Mouse (Mus musculus): ENCODE results near the gene Sall2. TPM values are rescaled to one million over a fixed set of nuclear protein-coding genes. Genes with fewer than 3 reads are reported as not detected.
"Not testable (repeated sequence)": the region's sequence is repeated elsewhere in the genome, so short reads cannot be mapped to it uniquely, and the experiment has no call there.

Gene Sall2
- polyA plus RNA-seq, 1 experiment from 2014 or later: 9.3 TPM

DNA sequence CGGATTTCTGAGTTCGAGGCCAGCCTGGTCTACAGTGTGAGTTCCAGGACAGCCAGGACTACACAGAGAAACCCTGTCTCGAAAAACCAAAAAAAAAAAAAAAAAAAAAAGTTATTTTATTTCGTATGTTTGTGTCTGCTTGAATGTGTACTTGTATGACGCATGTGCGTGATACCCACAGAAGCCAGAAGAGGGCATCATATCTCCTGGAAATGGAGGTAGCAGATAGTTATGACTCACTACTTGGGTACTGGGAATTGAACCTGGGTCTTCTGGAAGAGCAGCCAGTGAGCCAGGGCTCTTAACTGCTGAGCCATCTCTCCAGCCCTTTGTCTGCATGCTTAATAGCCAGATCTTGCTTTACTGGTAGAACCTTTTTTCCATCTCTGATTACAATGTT lies 18.2 kb downstream of the Sall2 start:
- H3K36me3 ChIP-seq (ENCODE audit: control insufficient read depth, insufficient read depth, low read length); H3K27me3 ChIP-seq (ENCODE audit: control insufficient read depth, insufficient read depth, low read length); H3K9me3 ChIP-seq (replicated peaks; ENCODE audit: control insufficient read depth, low read length); H3K4me3 ChIP-seq (replicated peaks; ENCODE audit: low read length); H3K4me1 ChIP-seq (ENCODE audit: control insufficient read depth, insufficient read depth, low read length); ATAC-seq (ENCODE audit: insufficient read depth, low FRiP score); H3K4me2 ChIP-seq (ENCODE audit: low read depth, low read length); H3K9ac ChIP-seq (ENCODE audit: low read length); H3K27ac ChIP-seq (ENCODE audit: low read length): not testable (repeated sequence)
- WGBS: 94% methylated on average over 5 of the region's 6 CpGs

DNA sequence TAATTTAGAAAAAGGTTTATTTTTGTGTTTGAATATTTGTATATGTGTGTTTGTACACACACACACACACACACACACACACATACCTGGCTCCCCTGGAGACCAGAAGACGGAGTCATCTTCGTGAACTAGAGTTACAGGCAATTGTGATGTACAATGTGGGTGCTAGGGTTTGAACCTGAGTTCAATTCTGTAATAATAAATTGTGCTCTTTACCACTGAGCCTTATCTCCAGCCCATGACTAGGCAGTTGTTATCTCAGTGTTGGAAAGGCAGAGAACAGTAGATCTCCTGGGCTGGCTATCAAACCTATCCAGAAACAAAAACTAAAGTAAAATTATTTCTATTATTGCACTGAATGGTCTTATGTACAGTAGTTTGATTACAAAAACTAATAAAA lies 22.5 kb downstream of the Sall2 start:
- 0 out of 2 replicates have a peak, but pooled peaks cover 3% of the 10 kb centered on the region for H3K4me1 ChIP-seq (ENCODE audit: control insufficient read depth, insufficient read depth, low read length)
- H3K9ac ChIP-seq (ENCODE audit: low read length): no peak overlapping the region
- no peak for ATAC-seq (ENCODE audit: insufficient read depth, low FRiP score)
- no peak overlapping the region for H3K4me2 ChIP-seq (ENCODE audit: low read depth, low read length)
- 98% methylated on average over 2 of the region's 2 CpGs for WGBS
- H3K4me3 ChIP-seq (replicated peaks; ENCODE audit: low read length): no peak overlapping the region
- H3K36me3 ChIP-seq (ENCODE audit: control insufficient read depth, insufficient read depth, low read length): peaks cover 3% of the 10 kb centered on the region; the same call in 1 of the 2 replicates
- H3K27me3 ChIP-seq (ENCODE audit: control insufficient read depth, insufficient read depth, low read length): no peaks in the 10 kb centered on the region
- no peak overlapping the region for H3K27ac ChIP-seq (ENCODE audit: low read length)
- H3K9me3 ChIP-seq (replicated peaks; ENCODE audit: control insufficient read depth, low read length): no peaks in the 10 kb centered on the region

DNA sequence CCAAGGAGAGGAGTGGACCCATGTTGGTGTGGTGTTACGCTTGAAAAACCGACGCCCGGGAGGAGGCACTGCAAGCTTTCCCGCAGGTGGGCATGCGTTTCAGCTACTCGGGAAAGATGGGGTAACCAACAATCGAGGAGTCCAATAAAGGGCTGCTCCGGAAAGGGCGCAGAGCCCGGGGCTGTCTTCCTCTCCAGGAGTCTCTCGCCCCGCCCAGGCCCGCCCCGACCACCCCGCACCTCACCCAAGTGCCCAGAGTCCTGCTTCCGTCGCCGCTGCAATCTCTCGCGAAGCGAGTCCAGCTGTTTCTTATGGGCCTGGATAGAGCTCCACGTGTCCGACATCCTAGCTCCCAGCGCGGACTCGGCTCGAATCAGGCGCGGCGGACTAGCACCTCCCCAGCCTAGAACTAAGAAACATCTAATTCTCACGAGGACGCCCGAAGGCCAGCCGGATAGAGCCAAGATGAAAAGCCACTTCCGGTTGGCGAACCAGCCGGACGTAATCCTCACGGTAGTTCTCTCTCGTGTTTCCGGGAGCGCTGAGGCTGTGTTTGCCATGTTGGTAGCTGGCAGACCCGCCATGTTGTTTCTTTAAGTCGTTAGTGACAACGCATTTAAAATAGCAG lies 23.8 kb downstream of the Sall2 start, which contains the start of gene Mettl3:
Gene Mettl3, minus strand, starts transcription at position 485 of the 628 bp plus-strand sequence.
- WGBS: under 1% methylated on average over 46 of the region's 46 CpGs
- Histone ChIP-seq H3K36me3 (ENCODE audit: control insufficient read depth, insufficient read depth, low read length) (0 out of 2 replicates have a peak, but pooled peaks cover 4% of the 10 kb centered on the region), H3K27me3 (ENCODE audit: control insufficient read depth, insufficient read depth, low read length) (no peaks in the 10 kb centered on the region), H3K4me2 (ENCODE audit: low read depth, low read length) (peak within 1 kb of the TSS; percentile 57), H3K27ac (ENCODE audit: low read length) (peak within 1 kb of the TSS; percentile 95), H3K4me1 (ENCODE audit: control insufficient read depth, insufficient read depth, low read length) (0 out of 2 replicates have a peak, but pooled peaks cover 3% of the 10 kb centered on the region), H3K9me3 (replicated peaks; ENCODE audit: control insufficient read depth, low read length) (no peaks in the 10 kb centered on the region), H3K4me3 (replicated peaks; ENCODE audit: low read length) (peak within 1 kb of the TSS; percentile 65), H3K9ac (ENCODE audit: low read length) (peak within 1 kb of the TSS; percentile 75)
- ATAC-seq (ENCODE audit: insufficient read depth, low FRiP score): peak; percentile 95

DNA sequence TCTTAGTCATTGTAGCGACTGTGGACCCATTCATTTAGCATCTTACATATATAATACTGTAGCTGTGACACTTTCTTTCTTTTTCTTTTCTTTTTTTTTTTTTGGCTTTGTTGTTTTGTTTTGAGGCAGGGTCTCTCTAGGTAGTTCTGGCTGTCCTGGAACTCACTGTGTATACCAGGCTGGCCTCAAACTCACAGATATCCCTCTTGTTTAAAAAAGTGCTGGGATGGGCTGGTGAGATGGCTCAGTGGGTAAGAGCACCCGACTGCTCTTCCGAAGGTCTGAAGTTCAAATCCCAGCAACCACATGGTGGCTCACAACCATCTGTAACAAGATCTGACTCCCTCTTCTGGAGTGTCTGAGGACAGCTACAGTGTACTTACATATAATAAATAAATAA lies 25.0 kb downstream of the Sall2 start:
- not testable (repeated sequence) for H3K9ac ChIP-seq (ENCODE audit: low read length); ATAC-seq (ENCODE audit: insufficient read depth, low FRiP score); H3K4me2 ChIP-seq (ENCODE audit: low read depth, low read length); H3K36me3 ChIP-seq (ENCODE audit: control insufficient read depth, insufficient read depth, low read length); H3K4me3 ChIP-seq (replicated peaks; ENCODE audit: low read length); H3K27me3 ChIP-seq (ENCODE audit: control insufficient read depth, insufficient read depth, low read length); H3K9me3 ChIP-seq (replicated peaks; ENCODE audit: control insufficient read depth, low read length); H3K4me1 ChIP-seq (ENCODE audit: control insufficient read depth, insufficient read depth, low read length); H3K27ac ChIP-seq (ENCODE audit: low read length)
- 89% methylated on average over 3 of the region's 3 CpGs for WGBS

DNA sequence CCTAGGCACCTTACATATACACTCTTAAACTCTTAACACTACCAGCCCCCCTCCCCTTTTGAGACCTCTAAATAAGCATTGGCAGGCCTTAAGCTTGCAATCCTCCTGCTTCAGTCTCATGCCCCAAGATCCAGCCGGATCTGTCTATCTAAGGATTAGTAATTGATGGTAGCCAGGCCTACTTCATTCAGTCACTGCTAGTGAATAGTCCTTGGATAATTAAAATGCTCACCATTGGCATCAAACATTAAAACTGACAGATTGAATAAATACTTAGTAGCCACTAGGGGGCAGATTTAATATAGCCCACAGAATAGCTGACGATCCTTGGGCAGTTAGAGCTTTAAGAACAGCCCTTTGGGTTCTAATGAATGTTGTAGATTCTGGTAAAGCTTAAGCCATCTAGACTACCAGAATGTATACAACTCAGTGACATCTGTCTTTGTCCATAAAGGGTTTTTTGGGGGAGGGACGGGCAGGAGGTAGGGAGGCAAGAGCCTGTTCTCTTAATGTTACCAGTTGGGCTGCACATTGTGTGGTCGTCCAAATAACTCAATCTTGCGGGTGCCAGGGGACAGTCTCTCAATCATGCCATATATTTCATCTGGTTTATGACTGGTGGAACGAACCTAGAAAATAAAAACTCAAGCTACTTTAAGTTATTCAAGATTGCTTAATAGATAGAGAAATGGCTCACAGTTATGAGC lies 32.9 kb downstream of the Sall2 start:
- Histone ChIP-seq H3K36me3 (ENCODE audit: control insufficient read depth, insufficient read depth, low read length) (0 out of 2 replicates have a peak, but pooled peaks cover 12% of the 10 kb centered on the region), H3K9me3 (replicated peaks; ENCODE audit: control insufficient read depth, low read length) (no peaks in the 10 kb centered on the region), H3K27me3 (ENCODE audit: control insufficient read depth, insufficient read depth, low read length) (no peaks in the 10 kb centered on the region), H3K9ac (ENCODE audit: low read length) (no peak overlapping the region), H3K4me1 (ENCODE audit: control insufficient read depth, insufficient read depth, low read length) (no peaks in the 10 kb centered on the region), H3K27ac (ENCODE audit: low read length) (no peak overlapping the region), H3K4me3 (replicated peaks; ENCODE audit: low read length) (no peak overlapping the region), H3K4me2 (ENCODE audit: low read depth, low read length) (no peak overlapping the region)
- ATAC-seq (ENCODE audit: insufficient read depth, low FRiP score): peak; percentile 60; the same call in 1 of the 2 replicates
- WGBS: 67% methylated on average over 6 of the region's 6 CpGs

DNA sequence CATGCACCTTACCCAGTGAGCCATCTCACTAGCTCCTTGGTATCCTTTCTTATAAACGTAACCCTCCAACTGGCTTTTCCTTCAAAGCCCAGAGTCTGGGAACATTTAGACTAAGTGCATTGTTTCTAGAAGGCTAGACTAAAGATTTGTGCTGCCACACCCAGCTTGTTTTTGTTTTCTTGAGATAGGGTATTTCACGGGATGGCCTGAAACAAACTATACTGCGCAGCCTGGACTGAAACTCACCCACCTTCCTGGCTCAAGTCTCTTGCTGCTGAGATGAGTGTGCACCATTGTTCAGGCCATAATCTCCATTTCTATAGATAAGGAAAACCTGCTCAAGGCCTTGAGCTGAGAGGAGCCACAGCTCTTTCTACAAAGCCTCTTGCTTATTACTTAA lies 44.4 kb downstream of the Sall2 start:
- ATAC-seq (ENCODE audit: insufficient read depth, low FRiP score): no peak
- Histone ChIP-seq H3K27me3 (ENCODE audit: control insufficient read depth, insufficient read depth, low read length) (no peaks in the 10 kb centered on the region), H3K9me3 (replicated peaks; ENCODE audit: control insufficient read depth, low read length) (no peaks in the 10 kb centered on the region), H3K4me2 (ENCODE audit: low read depth, low read length) (no peak overlapping the region), H3K9ac (ENCODE audit: low read length) (no peak overlapping the region), H3K36me3 (ENCODE audit: control insufficient read depth, insufficient read depth, low read length) (peaks cover 10% of the 10 kb centered on the region; the same call in 1 of the 2 replicates), H3K4me3 (replicated peaks; ENCODE audit: low read length) (no peak overlapping the region), H3K27ac (ENCODE audit: low read length) (no peak overlapping the region), H3K4me1 (ENCODE audit: control insufficient read depth, insufficient read depth, low read length) (peaks cover 8% of the 10 kb centered on the region)
- 85% methylated on average over 3 of the region's 3 CpGs for WGBS

DNA sequence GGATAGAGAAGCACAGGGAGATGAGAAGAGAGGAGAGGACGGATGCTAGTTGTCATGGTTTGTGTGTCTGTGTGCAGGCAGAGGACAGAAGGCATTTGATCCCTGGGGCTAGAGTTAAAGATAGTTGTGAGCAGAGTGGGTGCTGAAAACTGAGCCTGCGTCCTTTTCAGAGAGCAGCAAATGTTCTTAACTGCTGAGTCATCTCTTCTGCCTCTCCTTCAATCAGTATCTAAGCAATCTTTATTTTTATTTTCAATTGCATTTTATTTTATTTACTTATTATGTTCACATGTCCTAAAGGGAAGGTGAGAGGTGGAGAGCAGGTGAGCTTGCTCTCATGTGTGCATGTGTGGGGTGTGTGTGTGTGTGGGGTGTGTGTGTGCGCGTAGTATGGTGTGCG lies 44.9 kb downstream of the Sall2 start:
- Histone ChIP-seq H3K4me3 (replicated peaks; ENCODE audit: low read length) (no peak overlapping the region), H3K9me3 (replicated peaks; ENCODE audit: control insufficient read depth, low read length) (no peaks in the 10 kb centered on the region), H3K27me3 (ENCODE audit: control insufficient read depth, insufficient read depth, low read length) (no peaks in the 10 kb centered on the region), H3K27ac (ENCODE audit: low read length) (no peak overlapping the region), H3K4me1 (ENCODE audit: control insufficient read depth, insufficient read depth, low read length) (peaks cover 8% of the 10 kb centered on the region), H3K9ac (ENCODE audit: low read length) (no peak overlapping the region), H3K36me3 (ENCODE audit: control insufficient read depth, insufficient read depth, low read length) (peaks cover 9% of the 10 kb centered on the region; the same call in 1 of the 2 replicates), H3K4me2 (ENCODE audit: low read depth, low read length) (no peak overlapping the region)
- no peak for ATAC-seq (ENCODE audit: insufficient read depth, low FRiP score)
- WGBS: 97% methylated on average over 5 of the region's 5 CpGs

DNA sequence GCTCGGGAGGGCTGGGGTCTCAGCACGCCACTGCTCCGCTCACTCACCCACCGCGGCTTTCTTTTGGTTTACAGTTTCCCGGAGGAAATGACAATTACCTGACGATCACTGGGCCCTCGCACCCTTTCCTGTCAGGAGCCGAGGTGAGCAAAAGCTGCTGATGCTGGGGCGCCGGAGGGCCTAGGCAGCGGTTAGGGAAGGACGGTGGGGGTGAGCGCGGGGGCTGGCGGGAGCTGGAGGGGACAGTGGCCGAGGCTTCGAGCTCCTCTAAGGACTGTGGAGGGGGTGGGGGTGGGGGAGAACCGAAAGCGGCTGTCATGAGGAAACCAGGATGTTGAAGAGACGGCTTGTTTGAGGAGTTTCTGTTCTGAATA lies 48.8 kb downstream of the Sall2 start:
- H3K9ac ChIP-seq (ENCODE audit: low read length): peak overlapping the region; percentile 87
- no peaks in the 10 kb centered on the region for H3K27me3 ChIP-seq (ENCODE audit: control insufficient read depth, insufficient read depth, low read length)
- peak overlapping the region; percentile 65 for H3K4me2 ChIP-seq (ENCODE audit: low read depth, low read length)
- no peaks in the 10 kb centered on the region for H3K36me3 ChIP-seq (ENCODE audit: control insufficient read depth, insufficient read depth, low read length)
- WGBS: under 1% methylated on average over 21 of the region's 21 CpGs
- no peaks in the 10 kb centered on the region for H3K9me3 ChIP-seq (replicated peaks; ENCODE audit: control insufficient read depth, low read length)
- peak overlapping the region; percentile 81 for H3K4me3 ChIP-seq (replicated peaks; ENCODE audit: low read length)
- peak; percentile 6; the same call in 1 of the 2 replicates for ATAC-seq (ENCODE audit: insufficient read depth, low FRiP score)
- H3K27ac ChIP-seq (ENCODE audit: low read length): peak overlapping the region; percentile 82
- peaks cover 8% of the 10 kb centered on the region for H3K4me1 ChIP-seq (ENCODE audit: control insufficient read depth, insufficient read depth, low read length)
